Mouse (Mus musculus): ENCODE results near the gene Atxn1. TPM values are rescaled to one million over a fixed set of nuclear protein-coding genes. Genes with fewer than 3 reads are reported as not detected.

The Atxn1 gene
- polyA plus RNA-seq, 1 experiment, result 7.2 TPM

- Histone ChIP-seq H3K4me1 (ENCODE audit: control insufficient read depth, insufficient read depth, insufficient read length, low read length) (0 out of 2 replicates have a peak, but pooled peaks cover 2% of the 10 kb centered on the region), H3K4me3 (ENCODE audit: insufficient read depth, low read depth, low read length) (no peak overlapping the region), H3K27ac (replicated peaks; ENCODE audit: low read depth, low read length) (no peak overlapping the region)
Observed at GRCm38 (mm10) chr13:45859081-45859709, 105.6 kb downstream of the Atxn1 start.

- Histone ChIP-seq H3K4me1 (ENCODE audit: control insufficient read depth, insufficient read depth, insufficient read length, low read length) (0 out of 2 replicates have a peak, but pooled peaks cover 2% of the 10 kb centered on the region), H3K27ac (replicated peaks; ENCODE audit: low read depth, low read length) (no peak overlapping the region), H3K4me3 (ENCODE audit: insufficient read depth, low read depth, low read length) (no peak overlapping the region)
Observed at GRCm38 (mm10) chr13:45857416-45857815, 107.4 kb downstream of the Atxn1 start.

- peaks cover 9% of the 10 kb centered on the region; the same call in 1 of the 2 replicates for H3K4me1 ChIP-seq (ENCODE audit: control insufficient read depth, insufficient read depth, insufficient read length, low read length)
- no peak overlapping the region for H3K4me3 ChIP-seq (ENCODE audit: insufficient read depth, low read depth, low read length)
- no peak overlapping the region for H3K27ac ChIP-seq (replicated peaks; ENCODE audit: low read depth, low read length)
Observed at GRCm38 (mm10) chr13:45854531-45854930, 110.3 kb downstream of the Atxn1 start.

- no peak overlapping the region for H3K4me3 ChIP-seq (ENCODE audit: insufficient read depth, low read depth, low read length)
- H3K4me1 ChIP-seq (ENCODE audit: control insufficient read depth, insufficient read depth, insufficient read length, low read length), result peaks cover 9% of the 10 kb centered on the region; the same call in 1 of the 2 replicates
- no peak overlapping the region for H3K27ac ChIP-seq (replicated peaks; ENCODE audit: low read depth, low read length)
Observed at GRCm38 (mm10) chr13:45853691-45854090, 111.1 kb downstream of the Atxn1 start.

- Histone ChIP-seq H3K4me3 (ENCODE audit: insufficient read depth, low read depth, low read length) (no peak overlapping the region), H3K27ac (replicated peaks; ENCODE audit: low read depth, low read length) (no peak overlapping the region), H3K4me1 (ENCODE audit: control insufficient read depth, insufficient read depth, insufficient read length, low read length) (peaks cover 9% of the 10 kb centered on the region; the same call in 1 of the 2 replicates)
Observed at GRCm38 (mm10) chr13:45852288-45852687, 112.5 kb downstream of the Atxn1 start.

GRCm38 (mm10) chr13:45851746-45852145, 113.1 kb downstream of the Atxn1 start:
- no peak overlapping the region for H3K4me3 ChIP-seq (ENCODE audit: insufficient read depth, low read depth, low read length)
- no peak overlapping the region for H3K27ac ChIP-seq (replicated peaks; ENCODE audit: low read depth, low read length)
- peaks cover 9% of the 10 kb centered on the region; the same call in 1 of the 2 replicates for H3K4me1 ChIP-seq (ENCODE audit: control insufficient read depth, insufficient read depth, insufficient read length, low read length)

GRCm38 (mm10) chr13:45851156-45851555, 113.7 kb downstream of the Atxn1 start:
- Histone ChIP-seq H3K4me3 (ENCODE audit: insufficient read depth, low read depth, low read length) (no peak overlapping the region), H3K4me1 (ENCODE audit: control insufficient read depth, insufficient read depth, insufficient read length, low read length) (peaks cover 12% of the 10 kb centered on the region; the same call in 1 of the 2 replicates), H3K27ac (replicated peaks; ENCODE audit: low read depth, low read length) (no peak overlapping the region)

GRCm38 (mm10) chr13:45850181-45850974, 114.4 kb downstream of the Atxn1 start:
- Histone ChIP-seq H3K27ac (replicated peaks; ENCODE audit: low read depth, low read length) (no peak overlapping the region), H3K4me3 (ENCODE audit: insufficient read depth, low read depth, low read length) (no peak overlapping the region), H3K4me1 (ENCODE audit: control insufficient read depth, insufficient read depth, insufficient read length, low read length) (peaks cover 14% of the 10 kb centered on the region; the same call in 1 of the 2 replicates)

- no peak overlapping the region for H3K27ac ChIP-seq (replicated peaks; ENCODE audit: low read depth, low read length)
- H3K4me1 ChIP-seq (ENCODE audit: control insufficient read depth, insufficient read depth, insufficient read length, low read length), result peaks cover 14% of the 10 kb centered on the region; the same call in 1 of the 2 replicates
- no peak overlapping the region for H3K4me3 ChIP-seq (ENCODE audit: insufficient read depth, low read depth, low read length)
Observed at GRCm38 (mm10) chr13:45849145-45850023, 115.4 kb downstream of the Atxn1 start.

- Histone ChIP-seq H3K4me3 (ENCODE audit: insufficient read depth, low read depth, low read length) (no peak overlapping the region), H3K27ac (replicated peaks; ENCODE audit: low read depth, low read length) (no peak overlapping the region)
Observed at GRCm38 (mm10) chr13:45842511-45843055, 122.2 kb downstream of the Atxn1 start.

GRCm38 (mm10) chr13:45839901-45840300, 124.9 kb downstream of the Atxn1 start:
- no peaks in the 10 kb centered on the region; the same call in 1 of the 2 replicates for H3K4me1 ChIP-seq (ENCODE audit: control insufficient read depth, insufficient read depth, insufficient read length, low read length)
- H3K4me3 ChIP-seq (ENCODE audit: insufficient read depth, low read depth, low read length), result no peak overlapping the region
- H3K27ac ChIP-seq (replicated peaks; ENCODE audit: low read depth, low read length), result peak overlapping the region; percentile 15

More at GRCm38 (mm10) chr13:45842511-45843055, 122.2 kb downstream of the Atxn1 start:
- peaks cover 5% of the 10 kb centered on the region; the same call in 1 of the 2 replicates for H3K4me1 ChIP-seq (ENCODE audit: control insufficient read depth, insufficient read depth, insufficient read length, low read length)

- Histone ChIP-seq H3K4me3 (ENCODE audit: insufficient read depth, low read depth, low read length) (no peak overlapping the region), H3K27ac (replicated peaks; ENCODE audit: low read depth, low read length) (no peak overlapping the region), H3K4me1 (ENCODE audit: control insufficient read depth, insufficient read depth, insufficient read length, low read length) (no peaks in the 10 kb centered on the region; the same call in 1 of the 2 replicates)
Observed at GRCm38 (mm10) chr13:45837609-45838220, 127.1 kb downstream of the Atxn1 start.

- H3K27ac ChIP-seq (replicated peaks; ENCODE audit: low read depth, low read length), result no peak overlapping the region
- no peaks in the 10 kb centered on the region; the same call in 1 of the 2 replicates for H3K4me1 ChIP-seq (ENCODE audit: control insufficient read depth, insufficient read depth, insufficient read length, low read length)
- H3K4me3 ChIP-seq (ENCODE audit: insufficient read depth, low read depth, low read length), result no peak overlapping the region
Observed at GRCm38 (mm10) chr13:45836377-45837054, 128.3 kb downstream of the Atxn1 start.

GRCm38 (mm10) chr13:45834300-45834699, 130.5 kb downstream of the Atxn1 start:
- H3K27ac ChIP-seq (replicated peaks; ENCODE audit: low read depth, low read length), result no peak overlapping the region
- peaks cover 3% of the 10 kb centered on the region; the same call in 1 of the 2 replicates for H3K4me1 ChIP-seq (ENCODE audit: control insufficient read depth, insufficient read depth, insufficient read length, low read length)
- no peak overlapping the region for H3K4me3 ChIP-seq (ENCODE audit: insufficient read depth, low read depth, low read length)

Data from brown adipose tissue, adult 24 weeks (tissue).